Mouse (Mus musculus) A20 (cell line): Measurements from ENCODE around the gene Mr1.
A peak's percentile ranks its signal among the peaks of the same experiment; 100 is the strongest.

Experiments
- DNase-seq: peaks from one replicate; pipeline ENCODE4 v3.0.0-alpha.2; 2011; ENCODE audit warnings: low read depth, low spot score

Gene Mr1

DNA sequence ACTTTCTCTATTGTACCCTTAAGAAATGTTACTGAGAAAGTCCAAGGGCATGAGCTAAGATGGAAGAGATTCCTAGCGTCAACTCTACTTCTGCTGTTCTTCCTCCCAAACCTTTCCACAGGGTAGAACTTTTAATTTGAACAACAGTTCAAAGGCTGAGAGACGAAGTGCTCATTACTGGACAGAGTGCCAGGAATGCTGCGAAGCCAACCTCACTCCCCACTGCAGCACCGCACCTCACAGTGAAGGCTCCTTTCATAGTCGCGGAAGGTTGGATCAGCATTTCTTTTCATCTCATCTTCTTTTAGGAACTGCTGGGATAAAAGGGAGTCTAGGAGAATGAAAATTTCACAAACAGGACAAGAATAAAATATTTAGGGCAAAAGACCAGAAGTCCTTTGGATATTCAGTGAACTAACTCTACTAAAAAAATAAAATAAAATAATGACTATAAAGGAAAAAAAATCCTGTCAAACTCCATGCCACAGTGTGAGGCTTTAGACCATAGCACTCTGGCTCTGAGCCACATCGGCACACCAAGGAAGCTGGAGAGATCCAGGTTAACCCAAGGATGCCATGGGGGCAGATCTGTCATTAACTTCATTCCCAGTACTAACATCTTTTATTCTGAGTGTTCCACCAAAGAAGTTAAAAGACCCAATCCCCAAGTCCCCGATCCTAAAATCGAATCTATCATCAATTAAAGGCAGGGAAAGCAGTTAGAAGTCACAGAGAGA lies 52.5 kb downstream of the Mr1 start:
- no peak for DNase-seq

DNA sequence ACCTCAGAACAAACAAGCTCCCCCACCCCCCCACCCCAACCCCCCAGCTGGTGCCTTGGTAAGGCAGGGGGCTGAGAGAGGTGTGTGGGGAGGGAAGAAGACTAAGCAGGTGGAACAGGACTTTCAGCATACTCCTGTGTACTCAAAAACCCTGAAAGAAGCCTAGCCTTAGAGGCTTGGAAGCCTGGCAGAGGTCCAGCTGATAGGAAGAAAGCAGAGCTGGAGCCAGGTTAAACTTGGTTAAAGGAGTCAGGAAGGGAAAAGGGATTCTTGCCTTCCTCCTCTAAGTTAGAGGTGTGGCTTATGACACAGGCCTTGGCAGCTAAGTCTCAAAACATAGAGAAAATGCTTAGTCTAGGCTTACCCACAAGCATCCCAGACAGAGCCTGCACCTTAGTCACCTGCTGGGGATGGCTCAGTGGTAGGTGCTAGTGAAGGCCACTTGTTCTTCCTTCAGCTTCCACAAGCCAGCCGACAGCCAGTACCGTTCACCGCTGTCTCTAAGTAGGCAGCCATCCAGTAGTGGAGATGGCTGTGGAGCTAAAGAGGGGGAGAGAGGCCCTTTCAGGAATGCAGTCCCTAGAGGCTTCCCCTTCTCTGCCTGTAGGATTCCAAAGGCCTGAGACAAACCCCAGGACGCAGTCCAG lies 53.3 kb downstream of the Mr1 start:
- no peak for DNase-seq

DNA sequence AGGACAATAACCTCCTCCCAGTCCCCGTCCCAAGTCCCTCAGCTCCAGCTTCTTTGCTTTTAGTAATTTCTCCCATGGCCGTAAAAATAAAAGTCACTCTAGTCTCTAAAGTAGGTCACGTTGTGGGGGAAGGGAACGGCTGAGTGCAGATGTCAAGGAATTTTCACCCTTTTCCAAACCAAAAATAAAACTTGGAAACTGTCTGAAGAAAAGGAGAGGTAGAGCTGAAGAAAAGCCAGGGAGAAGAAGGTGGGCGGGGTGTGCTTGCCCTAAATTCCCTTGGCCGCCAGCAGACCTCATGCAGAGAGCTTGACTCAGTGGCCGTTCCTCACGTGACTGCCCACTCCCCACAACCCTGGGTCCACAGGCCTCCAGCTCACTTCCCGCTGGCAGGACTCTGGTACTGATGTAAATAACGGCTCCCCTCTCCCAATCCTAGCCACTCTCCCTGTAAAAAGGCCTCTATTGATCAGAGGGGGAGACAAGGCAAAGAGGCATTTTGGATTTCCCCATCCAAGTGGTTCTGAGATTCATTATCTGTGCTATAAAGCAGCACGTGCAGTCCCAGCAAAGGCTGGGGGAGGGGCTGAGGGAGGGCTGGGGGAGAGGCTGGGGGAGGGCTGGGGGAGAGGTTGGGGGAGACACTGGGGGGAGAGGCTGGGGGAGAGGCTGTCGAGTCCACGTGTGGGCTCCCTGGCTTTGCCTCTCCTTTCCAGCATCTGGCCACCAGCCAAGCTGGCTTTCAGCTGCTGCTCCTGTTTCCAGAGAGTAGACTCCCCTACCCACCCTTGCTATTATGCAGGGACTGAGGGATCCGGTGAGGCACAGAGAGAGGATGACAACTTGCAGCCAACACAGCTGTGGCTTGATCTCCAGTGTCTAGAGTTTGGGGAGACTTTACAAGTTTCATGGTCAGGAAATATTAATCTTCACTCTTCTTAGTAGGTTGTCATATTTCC lies 54.5 kb downstream of the Mr1 start:
- DNase-seq, result no peak

DNA sequence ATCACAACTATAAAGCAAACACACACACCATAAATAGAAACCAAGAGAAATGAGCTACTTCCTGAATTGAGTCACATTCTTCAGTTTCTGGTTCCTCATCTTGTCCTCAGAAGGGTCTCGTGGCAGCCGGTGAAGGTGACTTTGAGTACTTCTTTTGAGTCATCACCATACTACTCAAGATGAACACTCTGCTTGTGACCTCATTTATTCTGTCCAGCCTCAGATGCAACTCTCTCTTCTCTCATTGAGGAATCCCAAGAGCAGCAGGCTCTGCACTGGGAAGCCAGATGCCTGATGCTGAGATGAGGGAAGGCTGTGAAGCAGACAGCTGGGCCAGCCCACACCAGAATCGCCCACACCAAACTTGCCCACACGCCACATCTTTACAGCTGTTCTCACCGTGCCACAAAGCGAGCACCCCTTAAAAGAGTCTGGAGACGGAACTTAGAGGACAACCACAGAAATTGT lies 55.2 kb downstream of the Mr1 start:
- DNase-seq, result peak; percentile 91

DNA sequence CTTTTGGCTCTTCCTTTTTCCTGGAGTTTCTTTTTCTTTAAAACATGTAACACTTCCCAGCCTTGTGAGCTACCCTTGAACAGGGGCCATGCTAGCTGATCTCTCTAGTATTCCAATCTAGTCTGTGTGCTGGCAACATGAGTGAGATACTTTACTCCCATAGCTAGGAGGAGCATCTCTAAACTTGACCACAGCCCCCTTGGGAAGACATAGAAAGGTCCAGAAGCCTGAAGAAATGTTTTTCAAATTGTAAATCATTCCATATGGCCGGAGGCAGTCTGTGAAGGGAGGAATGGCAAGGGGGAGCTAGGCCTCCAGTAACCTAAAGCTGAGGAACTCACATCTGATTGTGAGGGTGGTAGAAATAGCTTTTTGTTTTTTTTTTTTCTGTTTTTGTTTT lies 55.9 kb downstream of the Mr1 start:
- DNase-seq, result no peak

DNA sequence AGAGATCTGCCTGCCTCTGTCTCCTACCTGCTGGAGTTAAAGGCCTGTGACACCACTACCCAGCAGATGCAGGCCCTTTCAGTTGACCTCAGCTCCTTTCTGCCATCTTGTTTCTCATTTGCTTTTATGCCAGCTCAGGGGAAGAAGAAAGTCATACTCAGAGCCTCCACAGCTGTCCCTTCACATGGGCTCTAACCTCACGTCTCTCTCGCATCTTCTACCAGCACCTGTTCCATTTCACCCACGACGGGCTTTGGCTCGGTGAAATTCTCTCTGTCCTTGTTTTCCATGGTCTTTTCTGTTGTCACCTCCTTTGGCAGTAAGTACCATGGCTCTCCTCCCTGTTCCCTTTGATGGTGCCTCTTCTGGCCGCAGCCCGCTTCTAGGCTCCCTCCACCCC lies 56.3 kb downstream of the Mr1 start:
- DNase-seq, result no peak

DNA sequence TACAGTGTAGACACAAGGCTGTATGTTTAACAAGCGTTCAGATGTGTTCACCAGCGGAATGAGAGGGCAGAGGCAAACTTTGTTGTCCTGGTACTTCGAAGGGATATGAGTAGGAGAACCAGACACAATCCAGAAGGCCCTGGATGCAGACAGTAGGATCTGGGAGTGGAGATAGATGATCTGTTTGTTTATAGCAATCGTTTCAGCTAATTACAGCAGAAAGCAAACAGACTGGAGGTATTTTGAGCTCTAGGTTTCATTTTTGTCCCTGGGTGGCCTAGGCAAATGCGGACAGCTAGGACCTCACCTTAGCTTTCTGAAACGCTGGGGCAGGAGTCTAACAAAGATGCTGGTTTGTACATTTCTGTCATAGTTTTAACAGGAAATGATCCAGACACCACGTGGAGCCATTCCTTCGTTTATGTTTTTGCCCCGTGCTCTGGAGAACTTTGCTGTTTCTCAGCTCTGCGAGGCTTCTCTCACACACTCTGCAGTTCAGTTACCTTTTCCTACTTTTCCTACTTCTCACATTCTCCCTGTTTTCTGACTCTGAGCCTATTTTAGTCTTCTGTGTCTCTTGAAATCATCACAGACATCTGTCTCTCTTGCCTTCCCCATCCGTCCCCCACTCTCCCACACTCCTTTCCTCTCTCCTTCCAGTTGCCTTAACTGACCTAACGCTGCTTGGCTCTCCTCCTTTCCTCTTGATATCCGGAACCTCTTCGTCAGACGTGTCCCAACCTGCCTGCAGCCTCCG lies 57.6 kb downstream of the Mr1 start:
- DNase-seq, result no peak

DNA sequence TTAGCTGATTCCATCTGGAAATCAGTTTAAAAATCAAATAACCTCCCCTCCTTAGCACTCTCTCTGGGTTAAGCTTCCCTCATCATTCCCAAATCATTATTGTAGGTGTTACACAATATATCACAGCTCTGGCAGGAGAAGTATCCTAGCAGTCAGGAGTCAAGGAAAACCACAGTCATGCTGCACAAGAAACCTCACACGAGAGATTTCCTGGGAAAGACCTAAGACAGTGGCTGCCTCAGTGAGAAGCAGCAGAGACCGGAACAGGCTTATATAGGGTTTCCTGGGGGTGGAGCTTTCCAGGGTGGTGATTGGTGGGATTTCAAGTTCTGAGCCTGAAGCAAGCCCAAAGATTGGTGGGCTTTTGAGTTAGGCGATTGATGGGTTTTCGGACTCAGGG lies 58.6 kb downstream of the Mr1 start:
- no peak for DNase-seq

DNA sequence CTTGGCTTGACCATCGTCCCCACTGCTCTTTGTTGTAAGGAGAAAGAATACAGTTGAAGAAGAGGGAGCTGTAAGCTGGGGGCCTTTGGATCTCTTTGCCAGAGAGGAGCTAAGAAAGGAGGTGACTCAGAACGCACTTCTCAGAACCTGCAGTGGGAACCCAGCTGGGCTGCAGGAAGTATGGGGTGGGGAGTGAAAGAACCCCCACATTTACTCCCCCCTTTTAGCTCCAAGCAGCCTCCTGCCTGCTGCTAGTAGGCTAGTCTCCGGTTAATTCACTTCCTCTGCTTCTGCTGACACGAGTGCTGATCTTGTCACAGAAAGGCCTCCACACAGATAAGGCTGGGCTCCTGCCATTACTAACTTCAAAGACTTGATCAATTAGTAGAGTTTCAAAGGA lies 59.7 kb downstream of the Mr1 start:
- no peak for DNase-seq

DNA sequence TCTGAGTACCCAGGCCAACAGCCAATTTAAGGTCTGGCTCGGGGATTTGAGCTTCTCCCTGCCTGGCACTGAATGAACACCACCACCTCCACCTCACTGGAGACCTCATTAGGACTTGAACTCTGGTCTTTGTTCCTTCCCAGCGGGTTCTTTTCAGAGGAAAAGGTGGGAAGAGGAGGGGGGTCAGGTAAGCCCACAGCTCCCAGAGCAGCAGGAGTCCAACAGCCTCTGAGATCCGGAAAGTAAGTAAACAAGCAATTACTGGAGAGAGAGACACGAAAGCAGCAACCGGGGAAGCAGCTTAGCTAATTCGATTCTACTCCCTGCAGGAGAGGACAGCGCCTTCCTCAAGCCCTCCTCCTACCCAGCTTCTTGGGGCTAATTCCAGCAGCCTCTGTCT lies 60.2 kb downstream of the Mr1 start:
- no peak for DNase-seq

DNA sequence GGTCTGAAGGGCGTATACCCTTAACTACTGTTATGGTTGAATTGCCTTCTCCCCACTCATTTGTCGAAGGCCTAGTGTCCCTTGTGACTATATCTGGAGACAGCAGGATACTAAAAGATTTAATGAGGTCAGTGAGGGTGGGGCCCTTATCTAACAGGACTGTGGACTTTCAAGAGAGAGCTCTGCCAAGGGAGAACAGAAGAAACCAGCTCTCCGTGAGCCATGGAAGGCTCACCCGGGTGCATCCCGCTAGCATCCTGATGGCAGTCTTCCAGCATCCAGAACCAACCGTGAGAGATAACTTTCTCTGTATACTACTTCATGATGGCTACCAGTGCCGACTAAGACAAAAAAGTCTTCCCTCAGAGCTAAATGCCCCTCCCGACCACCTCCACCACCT lies 61.8 kb downstream of the Mr1 start:
- DNase-seq, result no peak

DNA sequence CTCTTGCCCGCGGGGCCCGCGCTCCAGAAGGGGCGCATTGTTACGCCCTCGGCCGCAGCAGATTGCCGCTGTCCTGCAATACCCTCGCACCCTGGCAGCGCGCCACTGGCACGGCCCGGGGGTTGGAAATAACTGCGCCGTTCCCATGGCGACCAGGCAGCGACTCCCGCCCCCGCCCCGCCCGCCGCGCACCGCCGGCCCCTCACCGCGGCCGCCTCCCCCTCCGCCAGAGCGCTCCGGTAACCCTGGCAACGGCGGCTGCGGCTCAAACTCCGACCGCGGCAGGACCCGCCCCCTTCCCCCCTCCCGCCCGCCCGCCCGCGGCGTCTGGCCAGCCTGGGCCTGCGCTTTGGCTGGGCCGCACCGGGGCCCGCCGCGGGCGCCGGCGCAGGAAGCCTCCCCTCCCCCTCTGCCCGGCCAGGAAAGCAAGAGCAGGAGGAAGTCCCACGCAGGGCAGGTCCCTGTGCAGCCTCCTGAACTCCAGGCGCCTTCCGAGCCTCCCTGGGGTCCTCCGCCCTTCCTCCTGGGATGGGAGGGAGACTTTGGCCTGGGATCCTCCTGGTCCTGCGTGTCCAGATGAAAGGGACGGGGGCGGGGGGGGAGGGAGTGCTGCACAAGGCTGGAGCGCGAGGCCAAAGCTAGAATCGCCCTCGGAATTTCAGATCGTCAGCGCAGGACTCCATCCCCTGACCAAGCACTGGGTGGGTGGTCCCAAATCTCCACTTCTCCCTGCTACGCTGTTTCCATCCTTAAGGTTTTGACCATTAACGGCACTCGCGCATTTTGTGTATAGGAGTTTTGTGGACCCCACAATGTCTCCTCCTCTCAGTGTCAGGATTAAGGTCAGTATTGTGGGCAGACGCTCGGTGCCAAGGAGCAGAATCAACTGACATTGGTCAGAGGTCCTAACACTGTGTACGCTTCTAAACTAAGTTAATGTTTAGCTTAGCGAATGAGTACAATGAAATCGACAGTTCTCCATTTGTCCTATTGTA lies 63.0 kb downstream of the Mr1 start:
- DNase-seq, result peak; percentile 92

DNA sequence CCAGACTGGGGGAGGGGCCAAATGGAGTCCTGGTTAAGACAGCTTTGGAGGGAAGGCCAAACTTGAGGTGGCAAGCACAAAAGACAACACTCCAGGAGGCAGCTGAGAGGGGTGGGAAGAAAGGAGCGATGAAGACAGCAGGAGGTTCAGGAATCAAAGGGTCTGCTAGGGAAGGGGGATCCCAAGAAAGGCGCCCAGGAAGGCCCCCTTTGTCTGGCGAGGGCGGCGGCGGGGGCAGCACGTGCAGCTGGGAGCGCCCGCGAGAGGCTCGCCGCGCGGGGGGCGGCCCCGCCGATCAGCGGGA lies 63.7 kb downstream of the Mr1 start:
- DNase-seq, result no peak

DNA sequence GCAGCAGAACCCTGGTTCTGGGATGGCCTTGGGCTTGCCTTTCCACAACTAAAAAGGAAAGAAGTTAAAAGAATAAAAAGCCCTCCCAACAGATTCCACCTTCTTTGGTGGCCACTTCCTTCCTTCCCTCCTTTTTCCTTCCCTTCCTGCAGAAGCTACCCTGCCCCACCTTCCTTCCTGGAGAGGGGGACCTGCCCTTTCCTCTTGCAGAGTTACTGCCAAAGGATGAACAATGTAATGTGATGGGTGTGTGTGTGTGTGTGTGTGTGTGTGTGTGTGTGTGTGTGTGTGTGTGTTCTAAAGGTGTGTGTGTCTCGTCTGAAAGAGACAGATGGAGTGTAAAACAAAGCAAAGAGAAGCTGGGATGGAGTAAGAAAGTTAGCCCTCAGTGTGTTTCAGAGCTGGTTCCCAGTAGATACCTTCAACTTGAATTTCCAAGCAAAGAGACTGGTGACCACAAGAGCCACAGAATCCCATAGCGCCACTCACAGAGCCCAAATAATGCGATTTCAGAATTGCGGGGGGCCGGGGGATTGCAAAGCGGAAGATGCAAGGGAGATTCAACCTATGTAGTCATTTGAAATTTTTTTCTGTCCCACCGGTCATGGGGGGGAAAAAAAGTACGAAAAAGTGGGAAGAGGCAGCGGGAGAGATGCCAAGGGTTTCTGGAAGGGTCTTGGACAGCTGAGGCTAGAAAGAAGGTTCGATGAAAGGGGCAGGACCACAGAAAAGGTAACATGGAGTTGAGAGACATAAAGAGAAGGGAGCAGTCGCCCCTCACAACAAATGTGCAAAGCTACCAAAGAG lies 64.3 kb downstream of the Mr1 start:
- no peak for DNase-seq

DNA sequence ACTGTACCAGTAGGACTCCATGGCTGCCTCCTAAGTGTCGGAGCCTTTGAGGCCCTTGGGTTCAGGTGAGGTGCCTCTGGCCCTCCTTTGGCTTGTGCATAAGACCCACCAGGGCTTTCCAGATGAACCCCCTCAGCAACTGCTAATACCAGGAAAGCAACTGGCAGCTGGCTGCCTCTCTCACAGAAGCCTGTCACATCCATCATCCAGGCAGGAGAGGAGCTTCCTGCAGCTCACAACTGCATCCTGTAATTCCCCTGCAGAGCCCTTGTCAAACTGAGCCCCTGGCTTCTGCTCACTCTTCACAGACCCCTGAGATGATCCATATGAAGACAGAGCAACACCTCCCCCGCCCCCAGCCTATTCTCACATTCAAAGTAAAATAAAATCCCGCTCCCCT lies 68.9 kb downstream of the Mr1 start:
- DNase-seq, result no peak
